Mouse (Mus musculus): ENCODE results near the gene Nipsnap3a. TPM values are rescaled to one million over a fixed set of nuclear protein-coding genes. Genes with fewer than 3 reads are reported as not detected.

Gene Nipsnap3a
- total RNA-seq, 4 experiments from 2014 or later: not detected

- no peak for DNase-seq (ENCODE audit: low spot score in 2 of 2)
Measured at GRCm38 (mm10) chr4:53046238-53047022, 57.4 kb downstream of the Nipsnap3a start.

Other genes starting within 250 kb of the Nipsnap3a start
- gene Olfr275, start 174.7 kb upstream of the Nipsnap3a start, total RNA-seq (2022): not detected
- not detected for gene Olfr273, start 130.0 kb upstream of the Nipsnap3a start, total RNA-seq (2022)
- gene Olfr272, start 70.1 kb upstream of the Nipsnap3a start, total RNA-seq (2022): not detected
- gene Olfr270, start 24.7 kb upstream of the Nipsnap3a start, total RNA-seq (2022): not detected
- 1 to 10 TPM; 1.3 to 2.0 (median 1.8) TPM for gene Nipsnap3b, start 22.6 kb downstream of the Nipsnap3a start, total RNA-seq (2022)
- 1 to 10 TPM; 5.0 to 7.6 (median 7.4) TPM for gene Abca1, start 170.6 kb downstream of the Nipsnap3a start, total RNA-seq (2022)